Mouse (Mus musculus) thymus, postnatal 0 days (tissue): ENCODE measurements around the gene Bcl11b. TPM values are rescaled to one million over a fixed set of nuclear protein-coding genes. Genes with fewer than 3 reads are reported as not detected.

Experiments
- DNase-seq: peaks from one replicate; pipeline ENCODE4 v3.0.0-alpha.2; 2015; ENCODE audit warnings: low spot score
- polyA plus RNA-seq: library from polyadenylated mRNA; unstranded; fragments of >200 nt; fragmentation: Nextera tagmentation; extraction: Ambion mirVana; gene quantifications from 2 replicates; pipeline ENCODE4 v1.2.1, GENCODE M21; 2015

Gene Bcl11b
- 110 and 156 TPM in 2 replicates for polyA plus RNA-seq

- DNase-seq = peak; percentile 71
Measured at GRCm38 (mm10) chr12:108003483-108003882, at the start of gene Bcl11b. TSS of gene Bcl11b (minus strand) at chr12:108003602.

- no peak for DNase-seq
Measured at GRCm38 (mm10) chr12:108050996-108051395, 47.6 kb upstream of the Bcl11b start.

- no peak for DNase-seq
Measured at GRCm38 (mm10) chr12:108049625-108050024, 46.2 kb upstream of the Bcl11b start.

GRCm38 (mm10) chr12:108042239-108042571, 38.8 kb upstream of the Bcl11b start:
- no peak for DNase-seq

DNA sequence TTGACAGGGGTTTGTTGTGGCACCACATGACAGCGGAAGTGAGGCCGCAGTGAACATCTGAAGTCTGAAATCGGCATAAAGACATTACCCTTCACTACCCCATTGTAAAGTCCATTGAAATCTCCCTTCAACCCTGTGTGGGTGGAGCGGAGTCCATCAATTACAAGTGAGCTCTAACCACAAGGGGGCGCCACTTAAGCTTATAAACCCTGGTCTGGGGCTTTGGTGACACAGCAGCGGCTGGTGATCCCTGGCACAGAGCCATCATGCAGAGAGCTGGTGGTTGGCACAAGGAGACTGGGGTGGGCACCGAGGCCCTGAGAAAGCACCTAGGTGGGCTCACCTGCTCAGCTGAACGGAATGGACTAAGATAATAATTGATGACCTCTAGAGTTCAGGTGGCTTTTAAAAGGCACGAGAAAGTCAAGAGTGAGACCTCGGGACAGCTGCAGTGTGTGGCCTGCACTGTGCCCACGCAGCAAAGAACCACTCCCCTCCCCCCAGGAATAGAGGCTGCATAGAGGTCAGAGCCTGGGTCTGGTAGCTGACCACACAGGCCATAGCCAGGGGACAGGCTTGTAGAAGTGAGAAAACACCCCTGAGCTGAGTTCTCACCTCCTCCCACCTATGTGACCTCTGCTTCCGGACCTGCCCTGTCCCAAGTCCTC, 38.3 kb upstream of the Bcl11b start:
- DNase-seq = peak; percentile 76

- DNase-seq = no peak
Measured at GRCm38 (mm10) chr12:108037446-108037845, 34.0 kb upstream of the Bcl11b start.

- DNase-seq = no peak
Measured at GRCm38 (mm10) chr12:108035412-108036078, 32.1 kb upstream of the Bcl11b start.

DNA sequence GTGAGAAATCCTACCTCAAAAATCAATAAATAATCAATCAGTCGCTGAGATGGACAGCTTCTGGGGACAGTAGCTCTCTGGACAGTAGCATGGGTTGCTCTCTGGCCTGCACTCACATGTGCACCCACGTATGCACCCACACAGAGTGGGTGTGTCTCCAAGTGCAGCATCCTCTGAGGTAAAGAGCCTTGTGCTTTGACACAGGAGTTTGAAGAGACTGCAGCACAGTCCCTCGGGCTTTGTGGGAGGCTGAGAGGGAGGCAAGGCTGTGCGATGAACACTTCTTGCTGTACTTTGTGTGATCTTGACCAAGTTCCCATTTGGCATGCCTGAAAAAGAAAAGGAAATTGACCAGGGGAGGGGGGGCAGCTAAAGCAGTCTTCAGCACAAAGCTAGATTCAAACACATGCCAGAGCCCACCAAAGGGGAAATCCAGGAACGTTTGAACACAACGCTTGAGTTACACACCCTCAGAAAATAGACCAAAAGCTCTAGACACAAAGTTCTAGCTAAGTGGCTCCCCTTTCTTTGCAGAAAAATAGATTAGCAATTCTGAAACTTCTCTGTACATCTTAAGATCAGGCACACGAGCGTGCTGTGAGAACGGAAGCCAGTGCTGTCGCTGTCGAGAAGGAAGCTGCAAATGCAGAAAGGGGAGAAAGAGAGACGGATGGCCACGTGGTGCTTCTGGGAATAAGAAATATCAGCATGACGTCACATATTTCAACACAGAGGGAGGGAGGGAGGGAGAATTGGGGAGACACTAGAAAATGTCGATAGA, 19.6 kb upstream of the Bcl11b start:
- DNase-seq = no peak

GRCm38 (mm10) chr12:108012003-108012402, 8.6 kb upstream of the Bcl11b start:
- DNase-seq = no peak

DNA sequence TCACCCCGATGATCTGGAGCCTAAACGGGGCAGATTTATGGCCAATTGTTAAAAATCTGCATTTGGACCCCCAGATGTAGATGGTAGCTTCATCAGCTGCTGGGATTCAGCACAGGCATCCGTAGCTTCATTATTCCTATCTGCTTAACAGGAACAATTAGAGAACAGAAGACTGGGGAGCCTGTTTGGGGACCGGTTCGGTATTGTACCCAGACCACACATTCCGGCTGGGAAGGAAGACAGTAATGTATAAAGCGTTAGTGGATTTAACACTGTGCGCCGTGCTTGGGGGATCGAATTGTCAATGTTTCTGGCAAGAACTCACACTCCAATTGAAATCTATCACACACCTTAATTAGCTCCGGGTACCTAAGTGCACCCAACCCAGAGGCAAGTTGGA, 6.9 kb upstream of the Bcl11b start:
- no peak for DNase-seq

- no peak for DNase-seq
Measured at GRCm38 (mm10) chr12:108009156-108009555, 5.8 kb upstream of the Bcl11b start.

DNA sequence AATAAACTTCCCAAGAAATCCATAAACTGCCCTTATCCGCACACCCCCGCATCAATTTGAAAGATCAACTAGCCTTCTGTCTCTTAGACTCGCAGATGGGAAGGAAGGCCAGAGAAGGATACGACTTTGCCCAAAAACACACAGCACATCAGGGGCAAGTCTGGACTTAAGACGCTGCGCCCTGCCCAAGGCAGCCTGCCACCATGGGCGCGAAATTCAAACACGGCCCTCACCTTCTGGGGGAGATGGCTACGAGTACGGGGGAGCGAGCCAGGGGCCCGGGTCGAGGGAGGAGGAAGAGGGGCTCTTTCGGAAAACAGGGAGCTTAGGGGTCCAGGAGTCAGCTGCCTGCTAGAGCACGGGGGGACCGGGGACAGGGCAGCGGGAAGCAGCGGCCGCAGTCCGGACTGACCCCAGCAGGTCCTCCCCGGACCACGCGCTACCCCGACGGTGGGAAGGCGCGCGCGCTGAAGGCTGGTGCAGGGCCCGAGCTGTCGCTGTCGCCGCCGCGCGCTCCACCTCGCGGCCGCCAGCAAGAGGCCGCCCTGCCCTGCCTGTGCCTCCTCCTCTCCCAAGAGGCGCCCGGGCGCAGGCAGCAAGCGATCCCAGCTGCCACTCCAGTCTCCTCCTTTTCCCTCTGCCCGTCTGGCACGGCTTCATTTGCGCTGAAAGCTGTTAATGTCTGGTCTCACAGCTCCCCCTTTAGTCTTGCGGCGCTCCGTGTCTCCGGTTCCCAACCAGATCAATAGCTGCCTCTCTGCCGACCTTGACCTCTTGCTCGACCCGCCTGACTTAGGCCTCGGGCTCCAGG, 2.6 kb upstream of the Bcl11b start:
- DNase-seq = peak; percentile 70

DNA sequence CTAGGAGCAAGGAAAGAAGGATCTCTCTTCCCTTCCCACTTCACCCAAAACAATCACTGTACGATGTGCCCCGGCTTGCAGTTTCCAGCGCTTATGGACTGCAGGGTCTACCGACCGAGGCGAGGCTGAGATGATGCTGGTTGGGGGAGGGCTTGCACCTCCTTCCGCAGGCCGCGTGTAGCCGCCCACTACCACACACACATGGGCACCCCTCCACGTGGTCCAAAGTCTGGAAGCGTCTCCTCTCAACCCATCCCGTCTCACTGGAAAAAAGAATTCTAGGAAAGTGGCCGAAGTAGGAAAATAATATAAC, 2.0 kb upstream of the Bcl11b start:
- no peak for DNase-seq

GRCm38 (mm10) chr12:108004701-108005487, 1.5 kb upstream of the Bcl11b start:
- DNase-seq = peak; percentile 44

- DNase-seq = peak; percentile 96
Measured at GRCm38 (mm10) chr12:108003928-108004327, 526 bp upstream of the Bcl11b start.

DNA sequence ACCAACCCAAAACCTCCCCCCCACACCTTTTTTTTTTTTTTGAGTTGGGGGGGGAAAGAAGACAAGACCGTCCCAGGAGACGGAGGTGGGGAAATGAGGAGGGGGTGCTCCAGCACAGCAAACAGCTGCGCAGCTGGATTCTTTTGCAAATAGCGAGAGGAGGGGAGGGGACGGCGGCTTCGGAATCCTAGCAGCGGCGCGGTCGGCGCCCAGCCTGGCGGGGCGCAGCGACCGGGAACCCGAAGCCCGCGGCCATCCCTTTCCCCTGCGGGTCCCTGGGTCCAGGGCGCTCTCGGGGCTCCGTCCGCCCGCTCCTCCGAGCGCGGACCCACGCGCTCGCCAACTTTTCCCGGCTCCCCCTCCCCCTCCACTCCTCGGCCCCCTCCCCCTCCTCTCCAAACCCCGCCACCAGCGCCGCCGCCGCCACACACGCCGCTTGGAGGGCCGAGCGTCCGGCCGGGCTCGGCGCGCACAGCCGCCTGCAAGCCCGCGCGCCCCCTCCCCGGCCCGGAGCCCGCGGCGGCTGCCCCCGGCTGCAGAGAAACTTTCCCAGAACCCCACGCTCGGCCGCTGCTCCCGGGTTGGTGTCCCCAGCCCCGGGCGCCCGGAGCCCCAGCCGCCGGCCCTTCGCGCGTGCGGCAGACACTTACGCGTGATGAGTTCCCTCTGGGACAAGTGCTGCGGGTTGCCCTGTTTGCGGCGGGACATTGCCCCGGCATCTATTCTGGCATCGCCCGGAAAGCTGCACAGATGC, 789 bp downstream of the Bcl11b start:
- peak; percentile 60 for DNase-seq

DNA sequence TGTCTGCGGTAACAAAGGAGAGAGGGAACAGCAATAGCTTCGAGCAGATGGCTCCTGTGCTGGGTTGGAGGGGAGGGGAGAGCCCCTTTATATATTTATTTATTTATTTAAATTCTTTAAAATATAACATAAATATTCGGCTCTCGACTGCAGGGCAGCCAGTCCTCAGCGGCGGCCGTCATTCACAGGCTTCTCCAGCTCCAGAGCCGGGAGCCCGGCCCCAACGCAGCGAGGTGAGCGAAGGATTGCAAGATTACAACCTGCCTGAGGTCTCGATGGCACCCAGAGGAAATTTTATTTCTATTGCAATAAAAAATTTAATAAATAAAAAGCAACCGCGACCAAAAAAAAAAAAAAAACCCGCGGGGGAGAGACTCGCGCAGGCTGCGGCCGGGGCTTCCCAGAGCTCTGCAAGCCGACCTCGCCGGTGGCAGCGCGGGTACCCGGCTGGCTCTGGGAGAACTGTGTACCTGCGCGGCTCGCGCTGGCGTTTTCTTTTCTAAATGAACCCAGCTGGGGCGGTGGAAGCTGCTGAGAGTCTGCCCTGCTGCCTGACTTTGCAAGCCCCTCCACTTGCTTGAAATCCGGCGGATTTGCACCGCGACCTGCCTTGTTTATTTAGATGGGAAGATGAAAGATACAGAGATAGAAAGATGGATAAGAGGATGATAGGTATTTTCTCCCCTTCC, 1.6 kb downstream of the Bcl11b start:
- peak; percentile 80 for DNase-seq

DNA sequence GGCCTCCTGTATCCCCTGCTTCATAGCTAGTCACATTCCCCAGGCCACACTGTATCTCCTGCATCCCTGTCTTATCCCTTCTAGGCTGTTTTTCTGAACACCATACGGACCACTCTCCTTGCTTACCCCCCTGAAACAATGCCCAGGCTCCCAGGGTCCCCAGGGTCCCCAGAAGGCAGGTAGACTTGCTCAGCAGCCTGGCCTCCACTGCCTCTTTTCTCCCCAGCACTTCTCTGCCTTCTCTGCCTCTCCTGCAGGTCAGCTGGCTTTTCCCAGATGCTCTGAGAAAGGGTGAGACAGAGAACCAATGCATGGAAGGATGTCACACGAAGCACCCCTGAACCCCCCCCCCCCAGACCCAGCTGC, 2.7 kb downstream of the Bcl11b start:
- peak; percentile 32 for DNase-seq
